ENCODE assay signal across 24 mouse cellular contexts in genomic region chr10:125995701-125996100, GRCm38 (mm10). TPM values are rescaled to one million over a fixed set of nuclear protein-coding genes. Genes with fewer than 3 reads are reported as not detected.
DNase-seq lines count a peak whose midpoint lies in the region; ATAC-seq and TF ChIP-seq lines count a peak whose summit lies in the region.
"Had no signal": no experiment of that assay in that cellular context is flagged by ENCODE, and none has a peak within 500 bp of the region (broad histone marks: within the 10 kb centered on the region; RNA-seq: fewer than 3 reads in every experiment).

No protein-coding gene starts in this region.

- H3K27ac ChIP-seq in limb, embryonic 12.5 days, result peak overlapping the region; percentile 57
- no peak overlapping the region for H3K27ac ChIP-seq in limb, embryonic 10.5 days
- no peak overlapping the region for H3K27ac ChIP-seq in midbrain, postnatal 0 days (ENCODE audit: low read depth, low read length)
- H3K27ac ChIP-seq in liver, embryonic 11.5 days (ENCODE audit: low read depth, low read length), result no peak overlapping the region
- H3K27ac ChIP-seq: forebrain, embryonic 10.5 days; forebrain, embryonic 13.5 days; heart, embryonic 15.5 days; hindbrain, embryonic 10.5 days; hindbrain, embryonic 13.5 days had no signal

- H3K4me1 ChIP-seq in limb, embryonic 12.5 days (replicated peaks), result peaks cover 41% of the 10 kb centered on the region
- H3K4me1 ChIP-seq in limb, embryonic 10.5 days, result peaks cover 41% of the 10 kb centered on the region
- H3K4me1 ChIP-seq in midbrain, postnatal 0 days (ENCODE audit: insufficient read depth, low read length), result no peaks in the 10 kb centered on the region
- no peaks in the 10 kb centered on the region for H3K4me1 ChIP-seq in liver, embryonic 11.5 days (replicated peaks; ENCODE audit: control insufficient read depth, insufficient read depth, low read length)
- H3K4me1 ChIP-seq: heart, embryonic 12.5 days; heart, embryonic 15.5 days had no signal

- DNase-seq in limb, embryonic 10.5 days (ENCODE audit: low spot score), result no peak
- DNase-seq in Muller cell, postnatal 12 days (ENCODE audit: inconsistent ontology term), result peak; percentile 60
- DNase-seq in Patski (ENCODE audit: low read depth, low spot score), result no peak
- DNase-seq in midbrain, postnatal 0 days (ENCODE audit: low spot score), result no peak
- no peak for DNase-seq in liver, embryonic 11.5 days (ENCODE audit: low spot score)
- DNase-seq: adrenal gland, postnatal 10 days; adrenal gland, postnatal 36 days; cerebellum, adult 18-20 months; cerebellum, adult 9-10 months; cerebellum, postnatal 14 days; gastrocnemius, postnatal 10 days; gastrocnemius, postnatal 36 days; heart, postnatal 10 days; heart, postnatal 36 days had no signal

- TF ChIP-seq CTCF in Patski (IDR thresholded peaks at IDR 0.05), result no peak
- TF ChIP-seq CTCF in midbrain, postnatal 0 days (IDR thresholded peaks at IDR 0.05), result no peak

- H3K9me3 ChIP-seq in limb, embryonic 12.5 days, result no peaks in the 10 kb centered on the region
- H3K9me3 ChIP-seq in limb, embryonic 10.5 days (replicated peaks), result no peaks in the 10 kb centered on the region
- H3K9me3 ChIP-seq in midbrain, postnatal 0 days (ENCODE audit: low read length), result no peaks in the 10 kb centered on the region
- no peaks in the 10 kb centered on the region for H3K9me3 ChIP-seq in liver, embryonic 11.5 days (ENCODE audit: control insufficient read depth, low read length)
- H3K9me3 ChIP-seq: forebrain, embryonic 10.5 days; forebrain, embryonic 13.5 days; heart, embryonic 12.5 days; heart, embryonic 15.5 days; hindbrain, embryonic 10.5 days; hindbrain, embryonic 13.5 days had no signal

- peaks cover 76% of the 10 kb centered on the region for H3K36me3 ChIP-seq in limb, embryonic 12.5 days
- peaks cover 78% of the 10 kb centered on the region for H3K36me3 ChIP-seq in limb, embryonic 10.5 days
- H3K36me3 ChIP-seq in midbrain, postnatal 0 days (ENCODE audit: insufficient read depth, low read length), result no peaks in the 10 kb centered on the region
- no peaks in the 10 kb centered on the region for H3K36me3 ChIP-seq in liver, embryonic 11.5 days (ENCODE audit: control insufficient read depth, insufficient read depth, low read length)
- H3K36me3 ChIP-seq: heart, embryonic 12.5 days; heart, embryonic 15.5 days had no signal

- 54% methylated on average over 6 of the region's 6 CpGs for WGBS in limb, embryonic 12.5 days
- 83% methylated on average over 6 of the region's 6 CpGs for WGBS in limb, embryonic 10.5 days
- 66% methylated on average over 6 of the region's 6 CpGs for WGBS in midbrain, postnatal 0 days
- 91% methylated on average over 6 of the region's 6 CpGs for WGBS in liver, embryonic 11.5 days

- no peaks in the 10 kb centered on the region for H3K27me3 ChIP-seq in limb, embryonic 12.5 days
- H3K27me3 ChIP-seq in limb, embryonic 10.5 days (ENCODE audit: low read depth, poor library complexity, severe bottlenecking), result no peaks in the 10 kb centered on the region
- H3K27me3 ChIP-seq in Patski, result no peaks in the 10 kb centered on the region
- no peaks in the 10 kb centered on the region for H3K27me3 ChIP-seq in midbrain, postnatal 0 days (ENCODE audit: insufficient read depth, low read length)
- H3K27me3 ChIP-seq in liver, embryonic 11.5 days (replicated peaks; ENCODE audit: control insufficient read depth, insufficient read depth, low read length), result no peaks in the 10 kb centered on the region
- H3K27me3 ChIP-seq: heart, embryonic 12.5 days; heart, embryonic 15.5 days; hindbrain, embryonic 13.5 days had no signal

- no peak overlapping the region for H3K4me2 ChIP-seq in limb, embryonic 12.5 days
- no peak overlapping the region for H3K4me2 ChIP-seq in midbrain, postnatal 0 days (ENCODE audit: low read depth, low read length, poor library complexity, severe bottlenecking)
- H3K4me2 ChIP-seq in liver, embryonic 11.5 days, result no peak overlapping the region
- H3K4me2 ChIP-seq: forebrain, embryonic 13.5 days; heart, embryonic 12.5 days; heart, embryonic 15.5 days; hindbrain, embryonic 13.5 days had no signal

- no peak overlapping the region for H3K4me3 ChIP-seq in limb, embryonic 12.5 days (replicated peaks)
- no peak overlapping the region for H3K4me3 ChIP-seq in limb, embryonic 10.5 days
- no peak overlapping the region for H3K4me3 ChIP-seq in midbrain, postnatal 0 days (ENCODE audit: low read depth, low read length)
- no peak overlapping the region for H3K4me3 ChIP-seq in liver, embryonic 11.5 days (ENCODE audit: low read depth, low read length)
- H3K4me3 ChIP-seq: forebrain, embryonic 10.5 days; forebrain, embryonic 13.5 days; heart, embryonic 12.5 days; heart, embryonic 15.5 days; hindbrain, embryonic 10.5 days; hindbrain, embryonic 13.5 days had no signal

- in situ Hi-C loops in Patski (cut with MboI; ENCODE audit: low pct_unique_long_range_greater_than_20kb), result loop anchor here (10.0 kb wide), 1 partner anchor 529 kb away; no protein-coding TSS in a partner anchor

- CTCF ChIA-PET in Patski (lab: Charles Lee), result interaction anchor here (0.8 to 1.6 kb wide), 4 partner anchors 9 to 23 kb away, joined by 3 to 4 read pairs (median 3); no protein-coding TSS in a partner anchor

- POLR2A ChIA-PET in Patski (lab: Charles Lee), result no interaction called here

- ATAC-seq in limb, embryonic 12.5 days (ENCODE audit: insufficient number of reproducible peaks, insufficient read depth, low FRiP score, low TSS enrichment, low read depth), result no peak
- ATAC-seq in Patski, result peak; percentile 37
- no peak for ATAC-seq in midbrain, postnatal 0 days (ENCODE audit: low FRiP score)
- ATAC-seq in liver, embryonic 11.5 days (replicated peaks; ENCODE audit: low FRiP score), result no peak
- ATAC-seq: CD4-positive, CD25-positive, alpha-beta regulatory T cell, adult 4 months; hindbrain, embryonic 16.5 days had no signal

- H3K9ac ChIP-seq in limb, embryonic 12.5 days (replicated peaks), result no peak overlapping the region
- H3K9ac ChIP-seq in midbrain, postnatal 0 days (replicated peaks; ENCODE audit: low read length, poor library complexity, severe bottlenecking), result no peak overlapping the region
- H3K9ac ChIP-seq in liver, embryonic 11.5 days (ENCODE audit: low read depth, low read length), result no peak overlapping the region
- H3K9ac ChIP-seq: forebrain, embryonic 13.5 days; heart, embryonic 12.5 days; heart, embryonic 15.5 days; hindbrain, embryonic 13.5 days had no signal

RNA-seq across cellular contexts. Expression of gene Lrig3, which starts 29.7 kb away (rescaled TPM):
- 84.4 and 85.6 TPM in 2 replicates for polyA plus RNA-seq in limb, embryonic 12.5 days (2016; fragmentation: Nextera tagmentation; extraction: Ambion mirVana)
- polyA plus RNA-seq in limb, embryonic 10.5 days (2016; fragmentation: Nextera tagmentation; extraction: Ambion mirVana), result 31.6 and 49.9 TPM in 2 replicates
- polyA plus RNA-seq in Patski (2021), result 41.9 TPM
- total RNA-seq in midbrain, postnatal 0 days (2014; rRNA removed), result 5.8 and 7.5 TPM in 2 replicates
- 1.6 and 2.3 TPM in 2 replicates for polyA plus RNA-seq in midbrain, postnatal 0 days (2015; fragmentation: Nextera tagmentation; extraction: Ambion mirVana)
- polyA plus RNA-seq in liver, embryonic 11.5 days (2014; fragmentation: Nextera tagmentation; extraction: Ambion mirVana), result 3.6 and 4.0 TPM in 2 replicates
- total RNA-seq: MEL had no signal
